Mouse (Mus musculus) ES-E14 (cell line): ENCODE measurements around the gene Ccdc88b.

ENCODE experiments used
- CHD2 ChIP-seq: IDR thresholded peaks from 2 replicates; pipeline ENCODE4 v1.6.1; 2014; ENCODE audit warnings: mild to moderate bottlenecking, low read depth, low read length, inconsistent platforms
- HCFC1 ChIP-seq: IDR thresholded peaks from 2 replicates; pipeline ENCODE4 v1.6.1; 2012; ENCODE audit warnings: low read length, inconsistent platforms, borderline replicate concordance; ENCODE audit not compliant: insufficient read depth
- MAFK ChIP-seq: IDR thresholded peaks from 2 replicates; pipeline ENCODE4 v1.6.1; 2014; ENCODE audit warnings: mild to moderate bottlenecking, low read depth, low read length, inconsistent platforms; ENCODE audit not compliant: insufficient read depth
- ZC3H11A ChIP-seq: IDR thresholded peaks from 2 replicates; pipeline ENCODE4 v1.6.1; 2012; ENCODE audit warnings: low read depth, mild to moderate bottlenecking, inconsistent platforms, low read length, borderline replicate concordance
- ZNF384 ChIP-seq: IDR thresholded peaks from 2 replicates; pipeline ENCODE4 v1.6.1; 2012; ENCODE audit warnings: low read depth, low read length, inconsistent platforms

DNA sequence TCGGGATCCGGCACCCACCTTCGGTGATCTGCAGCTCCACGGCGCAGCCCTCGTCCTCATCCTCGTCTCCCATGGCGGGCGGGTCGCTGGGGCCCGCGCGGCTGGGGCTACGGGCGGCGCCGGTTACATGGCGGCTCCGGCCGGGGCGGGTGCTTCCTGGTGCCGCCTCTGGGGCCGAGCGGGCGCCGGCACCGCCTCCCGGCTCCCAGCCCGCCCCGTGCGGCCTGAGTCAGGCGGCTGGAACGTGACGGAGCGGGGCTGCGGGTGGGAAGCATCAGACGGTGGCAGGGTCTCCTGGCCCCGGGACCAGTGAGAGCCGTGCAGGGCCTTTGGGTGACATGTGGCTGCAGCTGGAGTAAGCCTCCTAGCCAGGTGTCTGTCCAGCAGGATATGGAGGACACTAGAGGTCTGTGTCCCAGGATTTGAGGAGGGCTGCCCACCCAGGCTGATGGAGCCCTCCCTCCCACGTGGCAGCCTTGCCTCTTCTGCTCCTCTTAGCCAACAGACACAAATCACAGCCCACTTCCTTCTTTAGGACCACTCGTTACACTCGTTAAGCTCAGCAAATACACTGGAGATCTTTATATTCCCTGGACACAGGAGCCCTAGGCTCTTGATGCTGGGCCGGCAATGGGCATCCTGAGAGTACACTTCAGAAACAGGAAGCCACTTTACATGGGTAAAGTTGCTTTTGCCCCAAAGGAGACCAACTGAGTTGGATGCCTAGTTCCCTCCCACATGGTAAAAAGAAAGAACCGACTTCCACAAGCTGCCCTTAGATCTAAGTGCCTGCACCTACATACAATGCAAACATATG is 17.3 kb downstream of the Ccdc88b start, which contains the start of gene Rps6ka4:
- no peak for TF ChIP-seq ZNF384
- no peak for TF ChIP-seq CHD2
- no peak for TF ChIP-seq HCFC1
- TF ChIP-seq MAFK = no peak
- TF ChIP-seq ZC3H11A = no peak
